Mouse (Mus musculus) heart, embryonic 14.5 days (tissue): ENCODE measurements around the gene Flad1. TPM values are rescaled to one million over a fixed set of nuclear protein-coding genes. Genes with fewer than 3 reads are reported as not detected.

ENCODE experiments used
- ATAC-seq: fragments of 200-750 bp; cut with Nextera tagmentation; 2 replicates; pipeline ENCODE4 v1.8.0; 2017; ENCODE audit warnings: low read depth, moderate TSS enrichment; ENCODE audit not compliant: insufficient number of reproducible peaks, insufficient read depth, low FRiP score
- H3K27ac ChIP-seq, 2 experiments: fragments of 200-500 bp in 1 of 2; fragments of 300-500 bp in 1 of 2; sonication (generic) in 1 of 2; replicated peaks in 1 of 2; 2 replicates each; pipeline ENCODE4 v1.5.1; 2012 to 2014; ENCODE audit warnings: low read depth in 2 of 2, low read length in 2 of 2, control low read depth in 1 of 2, mild to moderate bottlenecking in 1 of 2, mixed read lengths in 1 of 2; ENCODE audit not compliant: control insufficient read depth in 1 of 2, insufficient read depth in 1 of 2
- H3K27me3 ChIP-seq: fragments of 300-500 bp; sonication (generic); 2 replicates; pipeline ENCODE4 v1.6.1; 2014; ENCODE audit warnings: mild to moderate bottlenecking, low read length, control low read depth; ENCODE audit not compliant: control insufficient read depth, insufficient read depth
- H3K36me3 ChIP-seq: fragments of 300-500 bp; sonication (generic); 2 replicates; pipeline ENCODE4 v1.6.1; 2014; ENCODE audit warnings: mild to moderate bottlenecking, control low read depth, low read length, mixed read lengths; ENCODE audit not compliant: control insufficient read depth, insufficient read depth
- H3K4me1 ChIP-seq, 2 experiments: fragments of 200-500 bp in 1 of 2; fragments of 300-500 bp in 1 of 2; sonication (generic) in 1 of 2; 2 replicates each; pipeline ENCODE4 v1.6.1; 2012 to 2014; ENCODE audit warnings: low read length in 2 of 2, control low read depth in 1 of 2, mixed read lengths in 1 of 2; ENCODE audit not compliant: control insufficient read depth in 2 of 2, insufficient read depth in 2 of 2
- H3K4me2 ChIP-seq: fragments of 300-500 bp; sonication (generic); 2 replicates; pipeline ENCODE4 v1.6.1; 2014; ENCODE audit warnings: mild to moderate bottlenecking, low read length
- H3K4me3 ChIP-seq, 2 experiments: fragments of 200-500 bp in 1 of 2; fragments of 300-500 bp in 1 of 2; sonication (generic) in 1 of 2; 2 replicates each; pipeline ENCODE4 v1.5.1; 2012 to 2014; ENCODE audit warnings: low read length in 2 of 2, mild to moderate bottlenecking in 2 of 2, control low read depth in 1 of 2, low read depth in 1 of 2, moderate library complexity in 1 of 2; ENCODE audit not compliant: control insufficient read depth in 1 of 2, insufficient read depth in 1 of 2
- H3K9ac ChIP-seq: fragments of 300-500 bp; sonication (generic); 2 replicates; pipeline ENCODE4 v1.6.1; 2014; ENCODE audit warnings: mild to moderate bottlenecking, low read length
- H3K9me3 ChIP-seq: fragments of 300-500 bp; sonication (generic); 2 replicates; pipeline ENCODE4 v1.6.1; 2016; ENCODE audit warnings: low read length, control low read depth; ENCODE audit not compliant: control insufficient read depth
- WGBS: fragments of 180-500 bp; shearing (Covaris S2); extraction: QIAGEN DNeasy Blood & Tissue Kit; methylation state at CpG from one replicate; pipeline ENCODE4 v1.1.7; 2014; 5-methylcytosine and 5-hydroxymethylcytosine counted together
- polyA plus RNA-seq: library from polyadenylated mRNA; unstranded; fragments of >200 nt; fragmentation: Nextera tagmentation; extraction: Ambion mirVana; gene quantifications from 2 replicates; pipeline ENCODE4 v1.2.1, GENCODE M21; 2014

The Flad1 gene
- polyA plus RNA-seq, 1 experiment from 2014 or later = 35.2 TPM

DNA sequence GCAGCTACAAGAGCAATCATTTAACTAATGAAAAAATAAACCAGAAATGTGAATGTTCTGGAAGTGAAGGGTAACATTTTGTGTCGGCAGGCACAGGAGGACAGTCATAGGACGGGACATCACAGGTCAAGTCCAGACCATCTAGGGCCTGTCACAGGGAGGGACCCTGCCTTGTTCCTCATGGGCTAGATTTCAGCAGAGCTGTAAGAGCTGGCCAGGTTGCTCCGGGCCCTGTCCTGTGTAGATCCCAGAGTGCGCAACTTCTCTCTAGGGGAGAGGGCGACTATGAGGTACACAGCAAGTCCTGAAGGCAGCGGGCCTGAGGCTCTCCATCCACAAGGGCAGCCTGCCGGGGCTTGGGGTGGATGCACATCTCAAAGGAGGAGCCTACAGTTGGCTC, 50.0 kb downstream of the Flad1 start, which contains the start of gene Dcst2:
Dcst2 (plus strand) TSS at position 301 of the 400 bp plus-strand sequence.
- Histone ChIP-seq H3K4me1 (no peaks in the 10 kb centered on the region), H3K4me3 (no peak within 1 kb of the TSS), H3K27me3 (no peaks in the 10 kb centered on the region; the same call in 1 of the 2 replicates), H3K36me3 (no peaks in the 10 kb centered on the region), H3K27ac (no peak within 1 kb of the TSS), H3K4me2 (no peak within 1 kb of the TSS), H3K9me3 (no peaks in the 10 kb centered on the region), H3K9ac (no peak within 1 kb of the TSS)
- WGBS = 79% methylated on average over 7 of the region's 7 CpGs
- no peak for ATAC-seq

DNA sequence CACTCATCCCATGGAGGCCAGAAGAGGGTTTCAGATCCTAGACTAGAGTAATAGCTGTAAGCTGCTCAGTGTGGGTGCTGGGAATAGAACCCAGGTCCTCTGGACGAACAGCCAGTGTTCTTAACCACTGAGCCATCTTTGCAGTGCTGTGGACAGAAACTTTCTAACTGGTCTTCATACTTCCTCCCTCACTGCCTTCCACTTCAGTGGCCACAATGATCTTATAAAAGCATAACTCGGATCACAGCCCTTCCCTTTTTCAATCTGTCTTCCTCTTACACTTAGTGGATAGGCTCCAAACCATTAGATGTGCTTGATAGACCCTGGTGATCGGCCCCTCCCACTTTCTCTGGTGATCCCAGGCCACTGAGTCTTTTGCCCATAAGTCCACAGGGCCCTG, 51.4 kb downstream of the Flad1 start:
- H3K27me3 ChIP-seq = peaks cover 5% of the 10 kb centered on the region
- H3K9ac ChIP-seq = no peak overlapping the region
- no peak overlapping the region for H3K4me3 ChIP-seq
- H3K4me2 ChIP-seq = no peak overlapping the region
- H3K9me3 ChIP-seq = no peaks in the 10 kb centered on the region
- H3K4me1 ChIP-seq = no peaks in the 10 kb centered on the region
- WGBS = 68% methylated on average over 3 of the region's 3 CpGs
- ATAC-seq = no peak
- no peaks in the 10 kb centered on the region for H3K36me3 ChIP-seq
- H3K27ac ChIP-seq = no peak overlapping the region

GRCm38 (mm10) chr3:89359630-89360029, 52.0 kb downstream of the Flad1 start:
- Histone ChIP-seq H3K4me2 (no peak overlapping the region), H3K27me3 (peaks cover 5% of the 10 kb centered on the region), H3K9ac (no peak overlapping the region), H3K36me3 (no peaks in the 10 kb centered on the region), H3K4me3 (no peak overlapping the region), H3K4me1 (no peaks in the 10 kb centered on the region), H3K9me3 (no peaks in the 10 kb centered on the region), H3K27ac (no peak overlapping the region)
- WGBS = 65% methylated on average over 6 of the region's 6 CpGs
- no peak for ATAC-seq

DNA sequence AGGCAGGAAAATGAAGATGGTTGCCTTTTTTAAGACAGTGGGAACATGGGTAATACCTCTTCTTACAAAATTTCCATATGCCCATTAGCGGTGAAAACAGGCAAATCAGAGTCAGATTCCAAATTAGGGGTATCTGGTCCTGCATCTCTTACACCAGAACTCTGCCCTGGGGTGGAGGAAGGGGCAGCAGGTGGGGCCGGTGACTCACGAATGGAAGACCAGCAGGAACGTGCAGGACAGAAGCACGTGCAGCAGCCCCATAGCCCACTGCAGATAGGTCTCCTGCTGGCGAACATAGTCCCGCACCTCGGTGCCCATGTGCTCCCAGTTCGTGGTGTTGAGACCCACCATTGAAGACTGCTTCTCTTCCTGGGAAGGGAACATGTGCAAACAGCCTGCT, 55.6 kb downstream of the Flad1 start:
- no peaks in the 10 kb centered on the region; a peak in 1 of 4 replicates for H3K4me1 ChIP-seq
- peaks cover 28% of the 10 kb centered on the region for H3K27me3 ChIP-seq
- no peaks in the 10 kb centered on the region for H3K9me3 ChIP-seq
- no peak for ATAC-seq
- H3K36me3 ChIP-seq = no peaks in the 10 kb centered on the region
- H3K9ac ChIP-seq = no peak overlapping the region
- 49% methylated on average over 9 of the region's 9 CpGs for WGBS
- H3K4me3 ChIP-seq = no peak overlapping the region
- H3K4me2 ChIP-seq = no peak overlapping the region
- H3K27ac ChIP-seq = no peak overlapping the region

- no peak overlapping the region for H3K27ac ChIP-seq
- H3K27me3 ChIP-seq = peaks cover 31% of the 10 kb centered on the region
- H3K4me1 ChIP-seq = peaks cover 0 to 1% of the 10 kb centered on the region in 2 experiments; a peak in 2 of 4 replicates
- H3K4me3 ChIP-seq = no peak overlapping the region
- ATAC-seq = no peak
- no peaks in the 10 kb centered on the region for H3K36me3 ChIP-seq
- H3K4me2 ChIP-seq = no peak overlapping the region
- H3K9ac ChIP-seq = no peak overlapping the region
- WGBS = 79% methylated on average over 6 of the region's 6 CpGs
- H3K9me3 ChIP-seq = no peaks in the 10 kb centered on the region
Observed at GRCm38 (mm10) chr3:89355512-89355902, 56.2 kb downstream of the Flad1 start.

DNA sequence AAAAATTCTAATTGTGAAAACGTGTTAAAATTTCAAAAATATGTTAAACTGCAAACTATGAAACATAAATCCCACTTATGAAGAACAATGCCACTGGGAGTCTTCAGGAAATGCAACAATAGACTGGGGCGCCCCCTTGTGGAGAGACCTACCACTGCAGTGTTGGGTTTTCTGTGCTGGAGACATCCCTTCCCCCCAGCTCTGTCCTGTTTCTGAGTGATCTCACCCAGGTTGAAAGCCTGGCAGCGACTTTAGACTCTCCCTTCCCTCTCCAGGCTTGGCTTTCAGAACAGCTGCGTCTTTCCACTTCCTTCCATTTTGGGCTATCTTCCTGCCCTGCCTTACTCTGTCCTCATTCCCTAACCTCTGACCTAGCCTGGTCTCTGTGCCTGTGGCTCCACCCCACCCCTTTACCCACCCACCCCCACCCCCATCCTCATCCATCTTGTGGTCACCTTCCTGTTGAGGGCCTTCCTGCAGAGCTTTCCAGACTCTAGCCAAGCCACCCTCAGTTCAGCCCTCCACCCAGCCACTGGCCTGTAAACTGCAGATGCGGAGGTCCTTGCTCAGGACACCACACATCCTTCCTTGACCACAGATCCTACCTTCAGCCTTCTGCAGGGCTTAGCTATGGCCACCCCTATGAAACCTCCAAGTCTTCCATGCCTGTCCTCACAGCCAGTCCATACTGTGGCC, 56.7 kb downstream of the Flad1 start:
- ATAC-seq = peak; percentile 42; the same call in 1 of the 2 replicates

DNA sequence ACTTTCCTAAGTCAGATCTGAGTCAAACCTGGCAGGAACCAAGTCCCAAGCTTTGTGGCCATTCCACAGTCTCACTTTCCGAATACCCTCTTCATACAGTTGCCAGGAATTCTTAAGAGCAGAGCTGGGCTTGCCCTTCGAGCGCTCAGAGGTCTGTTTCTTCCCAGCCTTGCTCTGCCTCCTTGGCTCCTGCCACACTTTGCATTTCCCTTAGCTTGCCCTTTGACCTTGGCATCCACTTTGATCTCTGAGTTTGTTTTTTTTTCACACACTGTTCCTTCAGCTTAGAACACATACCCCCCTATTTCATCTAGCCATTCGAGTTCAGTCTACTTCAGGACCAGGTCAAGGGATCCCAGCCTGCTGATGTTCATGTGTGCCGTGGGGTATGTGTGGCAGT, 60.4 kb downstream of the Flad1 start:
- Histone ChIP-seq H3K9ac (no peak overlapping the region), H3K27me3 (peaks cover 37% of the 10 kb centered on the region), H3K36me3 (no peaks in the 10 kb centered on the region), H3K27ac (no peak overlapping the region), H3K4me3 (no peak overlapping the region), H3K4me1 (peaks cover 5 to 16% of the 10 kb centered on the region in 2 experiments; a peak in 2 of 4 replicates), H3K9me3 (no peaks in the 10 kb centered on the region), H3K4me2 (no peak overlapping the region)
- 73% methylated on average over 5 of the region's 5 CpGs for WGBS
- no peak for ATAC-seq

More for the DNA sequence above, 56.7 kb downstream of the Flad1 start:
- peaks cover 3 to 7% of the 10 kb centered on the region in 2 experiments; a peak in 2 of 4 replicates for H3K4me1 ChIP-seq
- H3K4me2 ChIP-seq = no peak overlapping the region
- no peak overlapping the region for H3K9ac ChIP-seq
- WGBS = 14% methylated on average over 5 of the region's 5 CpGs
- H3K27me3 ChIP-seq = peaks cover 33% of the 10 kb centered on the region
- no peak overlapping the region for H3K4me3 ChIP-seq
- H3K36me3 ChIP-seq = no peaks in the 10 kb centered on the region
- no peak overlapping the region for H3K27ac ChIP-seq
- no peaks in the 10 kb centered on the region for H3K9me3 ChIP-seq
